Mouse (Mus musculus): ENCODE results near the gene Ispd.

DNA sequence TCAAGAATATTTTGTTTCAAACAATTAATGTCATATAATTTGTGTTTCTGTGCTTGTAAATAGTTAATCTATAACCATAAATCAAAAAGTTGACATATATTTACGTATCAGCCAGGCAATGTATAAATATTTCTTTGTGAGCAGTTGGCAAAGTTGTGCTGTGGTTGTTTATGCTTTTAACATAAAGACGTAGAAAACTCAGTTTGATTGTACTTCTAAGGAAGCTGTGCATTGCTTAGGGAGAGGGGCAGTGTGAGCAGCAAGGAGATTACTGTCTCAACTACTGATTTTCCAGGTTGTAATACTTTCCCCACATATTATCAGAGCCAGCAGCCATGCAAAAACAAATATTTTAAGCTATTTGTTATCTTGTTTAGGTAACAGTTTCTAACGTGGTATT, 96.7 kb downstream of the Ispd start:
- no peak for TF ChIP-seq CTCF (IDR thresholded peaks at IDR 0.05; ENCODE audit: borderline replicate concordance, insufficient read depth, low read length)
- no peak for TF ChIP-seq POLR2A (IDR thresholded peaks at IDR 0.05; ENCODE audit: low read depth, low read length)

Data from embryonic fibroblast, embryonic 13.5 days (primary cell).